Mouse (Mus musculus): ENCODE data around the gene Gm21748.
"Not testable (repeated sequence)": the region's sequence is repeated elsewhere in the genome, so short reads cannot be mapped to it uniquely, and the experiment has no call there.

Gene Gm21748

DNA sequence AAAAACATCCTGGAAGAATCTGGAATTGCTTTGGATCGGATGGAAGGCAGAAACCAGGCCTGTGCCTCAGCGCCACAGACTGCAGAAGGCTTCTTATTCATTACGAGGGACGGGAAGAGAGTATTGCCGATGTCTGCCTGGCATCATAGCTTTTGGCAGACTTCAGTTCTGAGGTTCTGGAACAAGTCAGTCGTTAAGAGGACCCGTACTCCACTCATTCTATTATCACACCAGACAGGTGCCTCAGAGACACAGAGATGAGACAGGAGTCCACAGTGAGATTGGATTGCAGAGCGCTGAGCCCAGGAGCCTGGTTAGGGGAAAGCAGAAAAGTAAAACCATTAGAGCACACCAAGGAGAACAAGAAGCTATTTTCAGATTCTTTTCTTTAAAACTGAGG is at the start of gene Gm21748:
Gm21748 (minus strand) TSS at position 101 of the 400 bp plus-strand sequence.
- DNase-seq (ENCODE audit: low read depth, low spot score) = not testable (repeated sequence)

All from CD4-positive helper T cell, adult 2 months (primary cell).